Mouse (Mus musculus): ENCODE measurements around the gene Mzf1. TPM values are rescaled to one million over a fixed set of nuclear protein-coding genes. Genes with fewer than 3 reads are reported as not detected.
A peak's percentile ranks its signal among the peaks of the same experiment; 100 is the strongest.

The Mzf1 gene
- total and polyA plus RNA-seq, 3 experiments, result 0.77 to 2.4 TPM; not detected in 1

GRCm38 (mm10) chr7:13059536-13059935 lies 5.0 kb upstream of the Mzf1 start:
- no peak overlapping the region for H3K9ac ChIP-seq (ENCODE audit: control insufficient read depth, low read depth, low read length, poor library complexity, severe bottlenecking)
- no peak for TF ChIP-seq EP300 (IDR thresholded peaks at IDR 0.05; ENCODE audit: low read depth in 1 of 2, low read length in 2 of 2)
- TF ChIP-seq MYB (IDR thresholded peaks at IDR 0.05; ENCODE audit: low read depth, low read length), result no peak
- no peak for TF ChIP-seq POLR2AphosphoS2 (IDR thresholded peaks at IDR 0.05; ENCODE audit: low read length)
- no peak for TF ChIP-seq NELFE (IDR thresholded peaks at IDR 0.05; ENCODE audit: low read depth, low read length)
- TF ChIP-seq TAL1 (IDR thresholded peaks at IDR 0.05; ENCODE audit: low read length), result no peak
- TF ChIP-seq SMC3 (IDR thresholded peaks at IDR 0.05; ENCODE audit: low read depth, low read length), result no peak
- no peak for TF ChIP-seq MYC (IDR thresholded peaks at IDR 0.05; ENCODE audit: low read depth, low read length)
- no peak for TF ChIP-seq ZNF384 (IDR thresholded peaks at IDR 0.05; ENCODE audit: low read depth, low read length)
- no peak for TF ChIP-seq ELF1 (IDR thresholded peaks at IDR 0.05; ENCODE audit: low read depth, low read length)
- TF ChIP-seq CTCF (IDR thresholded peaks at IDR 0.05 in 2 of 3, conservative IDR thresholded peaks at IDR 0.05 in 1 of 3; ENCODE audit: control insufficient read depth in 1 of 3, insufficient read depth in 1 of 3, low read depth in 2 of 3, low read length in 3 of 3, poor library complexity in 1 of 3, severe bottlenecking in 1 of 3), result no peak
- TF ChIP-seq NRF1 (IDR thresholded peaks at IDR 0.05; ENCODE audit: insufficient read depth, low read depth, low read length, poor library complexity, severe bottlenecking), result no peak
- no peak for TF ChIP-seq USF2 (IDR thresholded peaks at IDR 0.05; ENCODE audit: borderline replicate concordance in 1 of 2, insufficient read depth in 1 of 2, low read depth in 1 of 2, low read length in 2 of 2)
- H3K27me3 ChIP-seq (ENCODE audit: control insufficient read depth in 1 of 2, insufficient read depth in 2 of 2, low read length in 2 of 2), result no peaks in the 10 kb centered on the region
- no peaks in the 10 kb centered on the region for H3K9me3 ChIP-seq (replicated peaks; ENCODE audit: insufficient read depth, low read length)
- H3K27ac ChIP-seq (ENCODE audit: control insufficient read depth, low read depth, low read length), result no peak overlapping the region
- H3K79me2 ChIP-seq (ENCODE audit: control insufficient read depth, insufficient read depth, low read length, poor library complexity), result no peaks in the 10 kb centered on the region
- H3K36me3 ChIP-seq (ENCODE audit: control insufficient read depth in 1 of 2, insufficient read depth in 2 of 2, low read length in 2 of 2), result peaks cover 0 to 4% of the 10 kb centered on the region in 2 experiments; a peak in 1 of 4 replicates
- H3K4me3 ChIP-seq (ENCODE audit: control insufficient read depth in 1 of 2, insufficient read depth in 1 of 2, low read depth in 2 of 2, low read length in 2 of 2), result no peak overlapping the region
- DNase-seq (ENCODE audit: low read depth, low spot score), result no peak
- peaks cover 0 to 3% of the 10 kb centered on the region in 2 experiments; a peak in 2 of 4 replicates for H3K4me1 ChIP-seq (ENCODE audit: control insufficient read depth in 1 of 2, insufficient read depth in 2 of 2, low read length in 2 of 2)

DNA sequence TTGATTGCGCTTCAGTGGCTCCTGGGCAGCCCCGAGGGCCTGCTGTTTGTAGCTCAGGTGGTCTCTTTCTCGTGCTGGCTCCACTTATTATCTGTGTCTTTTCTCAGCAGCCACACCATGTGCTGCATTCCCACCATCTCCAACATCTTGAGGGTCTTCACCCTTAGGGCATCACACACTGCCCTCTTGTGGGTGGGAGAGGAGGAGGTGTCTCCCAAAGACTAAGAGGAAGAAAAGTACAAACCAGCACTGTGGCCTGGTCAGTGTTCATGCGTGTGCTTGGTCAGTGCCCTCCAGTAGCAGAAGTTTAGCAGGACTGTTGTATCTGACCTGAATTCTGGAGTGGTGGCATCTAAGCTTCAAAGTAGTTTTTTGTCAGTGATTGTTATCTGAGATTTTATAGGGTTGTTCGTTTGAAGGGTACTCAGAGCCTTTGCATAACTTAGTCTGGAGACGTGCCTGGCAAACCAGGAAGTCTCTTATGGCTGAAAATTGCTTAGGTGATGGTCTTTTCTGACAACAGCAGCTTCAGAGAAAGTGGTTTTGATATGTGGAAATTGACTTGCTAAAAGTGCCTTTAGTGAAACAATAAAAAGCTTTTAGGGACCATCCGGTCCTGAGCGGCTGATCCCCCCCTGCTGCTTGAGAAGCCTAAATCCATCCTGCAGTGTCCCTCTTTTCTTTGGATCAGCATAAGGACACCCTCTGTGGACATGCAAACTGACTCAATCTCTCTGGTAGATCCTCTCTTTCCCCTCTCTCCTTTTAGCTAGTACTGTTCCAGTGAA lies 2.5 kb upstream of the Mzf1 start:
- no peaks in the 10 kb centered on the region for H3K27me3 ChIP-seq (ENCODE audit: control insufficient read depth in 1 of 2, insufficient read depth in 2 of 2, low read length in 2 of 2)
- peaks cover 0 to 4% of the 10 kb centered on the region in 2 experiments; a peak in 1 of 4 replicates for H3K36me3 ChIP-seq (ENCODE audit: control insufficient read depth in 1 of 2, insufficient read depth in 2 of 2, low read length in 2 of 2)
- H3K27ac ChIP-seq (ENCODE audit: control insufficient read depth, low read depth, low read length), result no peak overlapping the region
- no peaks in the 10 kb centered on the region for H3K9me3 ChIP-seq (replicated peaks; ENCODE audit: insufficient read depth, low read length)
- TF ChIP-seq ETS1 (IDR thresholded peaks at IDR 0.05; ENCODE audit: low read depth, low read length) (no peak), CTCF (IDR thresholded peaks at IDR 0.05 in 2 of 3, conservative IDR thresholded peaks at IDR 0.05 in 1 of 3; ENCODE audit: control insufficient read depth in 1 of 3, insufficient read depth in 1 of 3, low read depth in 2 of 3, low read length in 3 of 3, poor library complexity in 1 of 3, severe bottlenecking in 1 of 3) (peak; percentile 25 to 43 (median 30)), MAFK (IDR thresholded peaks at IDR 0.05; ENCODE audit: borderline replicate concordance, low read depth, low read length) (no peak), ZNF384 (IDR thresholded peaks at IDR 0.05; ENCODE audit: low read depth, low read length) (no peak), MAX (IDR thresholded peaks at IDR 0.05; ENCODE audit: low read length) (no peak), SMC3 (IDR thresholded peaks at IDR 0.05; ENCODE audit: low read depth, low read length) (peak; percentile 18; the same call in 1 of the 2 replicates), GATA1 (IDR thresholded peaks at IDR 0.05; ENCODE audit: low read depth, low read length) (no peak), ZC3H11A (IDR thresholded peaks at IDR 0.05; ENCODE audit: low read depth, low read length) (peak; percentile 7; the same call in 1 of the 2 replicates), RAD21 (IDR thresholded peaks at IDR 0.05; ENCODE audit: low read depth, low read length) (peak; percentile 26)
- H3K4me3 ChIP-seq (ENCODE audit: control insufficient read depth in 1 of 2, insufficient read depth in 1 of 2, low read depth in 2 of 2, low read length in 2 of 2), result no peak overlapping the region
- peaks cover 4 to 7% of the 10 kb centered on the region in 2 experiments; a peak in 3 of 4 replicates for H3K4me1 ChIP-seq (ENCODE audit: control insufficient read depth in 1 of 2, insufficient read depth in 2 of 2, low read length in 2 of 2)
- no peak overlapping the region for H3K9ac ChIP-seq (ENCODE audit: control insufficient read depth, low read depth, low read length, poor library complexity, severe bottlenecking)
- no peak for DNase-seq (ENCODE audit: low read depth, low spot score)
- H3K79me2 ChIP-seq (ENCODE audit: control insufficient read depth, insufficient read depth, low read length, poor library complexity), result no peaks in the 10 kb centered on the region; the same call in 1 of the 2 replicates
